Mouse (Mus musculus) heart, postnatal 25 days (tissue): ENCODE measurements around the gene Adam22. TPM values are rescaled to one million over a fixed set of nuclear protein-coding genes. Genes with fewer than 3 reads are reported as not detected.
A peak's percentile ranks its signal among the peaks of the same experiment; 100 is the strongest.
"Not testable (repeated sequence)": the region's sequence is repeated elsewhere in the genome, so short reads cannot be mapped to it uniquely, and the experiment has no call there.

ENCODE experiments used
- DNase-seq: peaks from one replicate; pipeline ENCODE4 v3.0.0; 2022; ENCODE audit warnings: low spot score
- intact Hi-C: fragments of 180-260 bp; cut with DNase I; formaldehyde crosslinking; loops from one replicate; pipeline ENCODE4 v1.15.1; 2025
- microRNA-seq: library from miRNA; unstranded; fragments of <30 nt; microRNA quantifications from one replicate; pipeline ENCODE4 v1.2.0, GENCODE M21; 2022
- total RNA-seq, 2 experiments: library from RNA; stranded (reverse); gene quantifications; 2 replicates each; pipeline ENCODE4 v1.2.3; 2021

Gene Adam22
- total RNA-seq, 2 experiments from 2014 or later, result 3.0 to 3.8 TPM

GRCm38 (mm10) chr5:8077481-8077880 is 290.5 kb downstream of the Adam22 start:
- DNase-seq, result no peak
- intact Hi-C loops, result no loop called here

- no peak for DNase-seq
- intact Hi-C loops, result no loop called here
These were observed 293.9 kb downstream of the Adam22 start for GRCm38 (mm10) chr5:8073901-8074561.

GRCm38 (mm10) chr5:8073406-8073805 is 294.6 kb downstream of the Adam22 start:
- intact Hi-C loops, result no loop called here
- DNase-seq, result no peak

GRCm38 (mm10) chr5:8063207-8063606 is 304.8 kb downstream of the Adam22 start:
- DNase-seq, result no peak
- intact Hi-C loops, result no loop called here

GRCm38 (mm10) chr5:8062469-8062868 is 305.5 kb downstream of the Adam22 start:
- DNase-seq, result no peak
- intact Hi-C loops, result no loop called here

- no peak for DNase-seq
- intact Hi-C loops, result loop anchor here (5.0 kb wide), 1 partner anchor 364 kb away; the partner anchor contains the start of genes Dbf4 and Slc25a40
These were observed 309.9 kb downstream of the Adam22 start for GRCm38 (mm10) chr5:8058056-8058455.

- DNase-seq, result no peak
- intact Hi-C loops, result loop anchor here (5.0 kb wide), 1 partner anchor 365 kb away; the partner anchor contains the start of genes Dbf4 and Slc25a40
These were observed 311.0 kb downstream of the Adam22 start for GRCm38 (mm10) chr5:8057018-8057323.

GRCm38 (mm10) chr5:8056141-8057017 is 311.6 kb downstream of the Adam22 start:
- intact Hi-C loops, result loop anchor here (5.0 kb wide), 1 partner anchor 366 kb away; the partner anchor contains the start of genes Dbf4 and Slc25a40
- peak; percentile 72 for DNase-seq

- intact Hi-C loops, result loop anchor here (5.0 kb wide), 1 partner anchor 367 kb away; the partner anchor contains the start of genes Dbf4 and Slc25a40
- no peak for DNase-seq
These were observed 312.2 kb downstream of the Adam22 start for GRCm38 (mm10) chr5:8055721-8056129.

GRCm38 (mm10) chr5:8053827-8054226 is 314.1 kb downstream of the Adam22 start:
- no peak for DNase-seq
- intact Hi-C loops, result no loop called here

- DNase-seq, result no peak
- intact Hi-C loops, result no loop called here
These were observed 322.1 kb downstream of the Adam22 start, which contains the start of gene Sri for GRCm38 (mm10) chr5:8045855-8046254. Sri (plus strand) TSS chr5:8046078.

- intact Hi-C loops, DNase-seq: not testable (repeated sequence)
These were observed 333.4 kb downstream of the Adam22 start for GRCm38 (mm10) chr5:8034596-8034995.

Small RNA genes lying within 50 kb of the gene (microRNA-seq; reads per million reads assigned to microRNA genes)
- not detected for gene Gm24196

Other genes starting within 250 kb of the Adam22 start
- 1 to 10 TPM; 1.3 to 2.7 TPM for gene Dbf4, start 54.6 kb upstream of the Adam22 start, total RNA-seq
- gene Slc25a40, start 54.7 kb upstream of the Adam22 start, total RNA-seq, result 1 to 10 TPM; 7.5 to 7.6 TPM